Mouse (Mus musculus) Muller cell, postnatal 12 days (primary cell): ENCODE data around the gene Wnt11.

Source experiments
- DNase-seq: peaks from one replicate; pipeline ENCODE4 v3.0.0-alpha.2; 2015; ENCODE audit errors: inconsistent ontology term

The Wnt11 gene

GRCm38 (mm10) chr7:98863969-98864718, 29.2 kb downstream of the Wnt11 start:
- DNase-seq = no peak

GRCm38 (mm10) chr7:98867053-98867793, 32.3 kb downstream of the Wnt11 start:
- DNase-seq = no peak

- DNase-seq = no peak
Measured at GRCm38 (mm10) chr7:98867794-98868150, 32.9 kb downstream of the Wnt11 start.

- no peak for DNase-seq
Measured at GRCm38 (mm10) chr7:98869070-98869469, 34.2 kb downstream of the Wnt11 start.

- DNase-seq = no peak
Measured at GRCm38 (mm10) chr7:98870791-98871190, 35.9 kb downstream of the Wnt11 start.

GRCm38 (mm10) chr7:98871882-98872281, 37.0 kb downstream of the Wnt11 start:
- no peak for DNase-seq

GRCm38 (mm10) chr7:98873316-98873715, 38.4 kb downstream of the Wnt11 start:
- DNase-seq = no peak

- DNase-seq = no peak
Measured at GRCm38 (mm10) chr7:98874411-98874951, 39.6 kb downstream of the Wnt11 start.

- no peak for DNase-seq
Measured at GRCm38 (mm10) chr7:98875390-98875990, 40.6 kb downstream of the Wnt11 start.

GRCm38 (mm10) chr7:98876119-98876518, 41.2 kb downstream of the Wnt11 start:
- peak; percentile 85 for DNase-seq

GRCm38 (mm10) chr7:98879176-98879575, 44.3 kb downstream of the Wnt11 start:
- peak; percentile 43 for DNase-seq

- DNase-seq = no peak
Measured at GRCm38 (mm10) chr7:98881887-98882286, 47.0 kb downstream of the Wnt11 start.

- DNase-seq = peak; percentile 52
Measured at GRCm38 (mm10) chr7:98887811-98888261, 52.9 kb downstream of the Wnt11 start.

GRCm38 (mm10) chr7:98888810-98889209, 53.9 kb downstream of the Wnt11 start:
- no peak for DNase-seq

GRCm38 (mm10) chr7:98889211-98889610, 54.3 kb downstream of the Wnt11 start:
- DNase-seq = no peak

GRCm38 (mm10) chr7:98893144-98893543, 58.2 kb downstream of the Wnt11 start:
- DNase-seq = no peak

- no peak for DNase-seq
Measured at GRCm38 (mm10) chr7:98894305-98894704, 59.4 kb downstream of the Wnt11 start.

- DNase-seq = no peak
Measured at GRCm38 (mm10) chr7:98894768-98895167, 59.9 kb downstream of the Wnt11 start.

GRCm38 (mm10) chr7:98895501-98896095, 60.7 kb downstream of the Wnt11 start:
- no peak for DNase-seq

- DNase-seq = no peak
Measured at GRCm38 (mm10) chr7:98897323-98897722, 62.4 kb downstream of the Wnt11 start.

GRCm38 (mm10) chr7:98899815-98900214, 64.9 kb downstream of the Wnt11 start:
- DNase-seq = no peak

GRCm38 (mm10) chr7:98901120-98901519, 66.2 kb downstream of the Wnt11 start:
- DNase-seq = no peak
